Mouse (Mus musculus) ovary, postnatal 36 days (tissue): ENCODE results near the gene Kitl.

Source experiments
- DNase-seq: peaks from one replicate; pipeline ENCODE4 v3.0.0; 2022; ENCODE audit warnings: low spot score, mixed read lengths

Gene Kitl

GRCm38 (mm10) chr10:100015370-100016325, at the start of gene Kitl:
Gene Kitl, plus strand, starts transcription at chr10:100015630.
- peak; percentile 85 for DNase-seq

- no peak for DNase-seq
Observed at GRCm38 (mm10) chr10:99972866-99973265, 42.6 kb upstream of the Kitl start.

- no peak for DNase-seq
Observed at GRCm38 (mm10) chr10:99980096-99980495, 35.3 kb upstream of the Kitl start.

- DNase-seq = no peak
Observed at GRCm38 (mm10) chr10:99980916-99981315, 34.5 kb upstream of the Kitl start.

- DNase-seq = no peak
Observed at GRCm38 (mm10) chr10:99981887-99982286, 33.5 kb upstream of the Kitl start.

GRCm38 (mm10) chr10:99986745-99987144, 28.7 kb upstream of the Kitl start:
- no peak for DNase-seq

- no peak for DNase-seq
Observed at GRCm38 (mm10) chr10:99989758-99990157, 25.7 kb upstream of the Kitl start.

GRCm38 (mm10) chr10:99992121-99992520, 23.3 kb upstream of the Kitl start:
- DNase-seq = no peak

GRCm38 (mm10) chr10:100001452-100001851, 14.0 kb upstream of the Kitl start:
- no peak for DNase-seq

GRCm38 (mm10) chr10:100003797-100004196, 11.6 kb upstream of the Kitl start:
- no peak for DNase-seq

GRCm38 (mm10) chr10:100009681-100010080, 5.7 kb upstream of the Kitl start:
- no peak for DNase-seq

GRCm38 (mm10) chr10:100010291-100010690, 5.1 kb upstream of the Kitl start:
- DNase-seq = no peak

- no peak for DNase-seq
Observed at GRCm38 (mm10) chr10:100014096-100014495, 1.3 kb upstream of the Kitl start.

GRCm38 (mm10) chr10:100016326-100016709, 888 bp downstream of the Kitl start:
- DNase-seq = peak; percentile 70

GRCm38 (mm10) chr10:100016941-100017770, 1.7 kb downstream of the Kitl start:
- no peak for DNase-seq

- DNase-seq = no peak
Observed at GRCm38 (mm10) chr10:100017771-100018070, 2.3 kb downstream of the Kitl start.

GRCm38 (mm10) chr10:100018493-100018892, 3.1 kb downstream of the Kitl start:
- DNase-seq = no peak

GRCm38 (mm10) chr10:100019246-100020195, 4.1 kb downstream of the Kitl start:
- no peak for DNase-seq

- no peak for DNase-seq
Observed at GRCm38 (mm10) chr10:100022090-100022834, 6.8 kb downstream of the Kitl start.

GRCm38 (mm10) chr10:100022835-100023093, 7.3 kb downstream of the Kitl start:
- DNase-seq = no peak

- no peak for DNase-seq
Observed at GRCm38 (mm10) chr10:100025665-100026064, 10.2 kb downstream of the Kitl start.
